Mouse (Mus musculus): ENCODE data around the gene Opcml.

DNA sequence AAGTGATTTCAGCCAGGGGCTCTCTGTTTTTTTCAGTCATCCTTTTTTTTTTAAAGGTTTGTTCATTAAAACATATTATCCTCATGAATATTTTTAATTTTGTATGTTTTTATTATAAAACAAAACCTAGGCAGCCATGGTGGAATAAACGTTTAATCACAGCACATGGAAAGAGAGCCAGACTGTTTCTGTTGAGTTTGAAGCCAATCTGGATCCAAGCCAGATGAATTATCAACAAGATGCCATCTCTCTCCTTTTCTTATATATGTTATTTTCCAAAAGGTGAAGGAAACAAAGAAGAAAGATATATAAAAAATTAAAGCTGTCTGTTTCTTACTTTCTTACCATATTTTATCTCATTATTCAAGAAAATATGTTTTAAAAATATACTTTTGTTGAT, 815.0 kb downstream of the Opcml start:
- TF ChIP-seq CTCF (IDR thresholded peaks at IDR 0.05; ENCODE audit: borderline replicate concordance, insufficient read depth, low read depth, low read length) (no peak), POLR2A (IDR thresholded peaks at IDR 0.05; ENCODE audit: borderline replicate concordance, insufficient read depth, low read length) (no peak)

Data from cerebellum, adult 2 months (tissue).